Mouse (Mus musculus) CH12.LX (cell line): ENCODE data around the gene Gse1. TPM values are rescaled to one million over a fixed set of nuclear protein-coding genes. Genes with fewer than 3 reads are reported as not detected.

Source experiments
- DNase-seq: peaks from one replicate; pipeline ENCODE4 v3.0.0-alpha.2; 2013; ENCODE audit errors: extremely low read depth
- H3K27ac ChIP-seq: 2 replicates; pipeline ENCODE4 v1.5.1; 2012; ENCODE audit warnings: low read depth, mild to moderate bottlenecking, control low read depth, moderate library complexity; ENCODE audit not compliant: insufficient read depth
- H3K27me3 ChIP-seq: replicated peaks from 2 replicates; pipeline ENCODE3; 2012; ENCODE audit warnings: inconsistent platforms
- H3K36me3 ChIP-seq, 2 experiments: replicated peaks in 1 of 2; 2 replicates each; pipeline versions ENCODE3 to v1.6.1; 2012; ENCODE audit warnings: inconsistent platforms in 1 of 2, low read length in 1 of 2, mild to moderate bottlenecking in 1 of 2, mixed read lengths in 1 of 2, moderate library complexity in 1 of 2; ENCODE audit not compliant: control insufficient read depth in 1 of 2, insufficient read depth in 1 of 2
- H3K4me1 ChIP-seq, 2 experiments: 2 replicates each; pipeline ENCODE4 v1.6.1; 2012; ENCODE audit warnings: inconsistent platforms in 1 of 2, moderate library complexity in 1 of 2; ENCODE audit not compliant: insufficient read depth in 2 of 2, control insufficient read depth in 1 of 2
- H3K4me2 ChIP-seq: 2 replicates; pipeline ENCODE4 v1.6.1; 2012; ENCODE audit warnings: low read depth, mild to moderate bottlenecking, control low read depth; ENCODE audit not compliant: poor library complexity, insufficient read depth, severe bottlenecking
- H3K4me3 ChIP-seq, 3 experiments: fragments of 150-350 bp in 1 of 3; sonication (generic) in 1 of 3; replicated peaks in 1 of 3; 2 replicates each; pipeline versions ENCODE3 to v1.5.1; 2011 to 2012; ENCODE audit warnings: low read depth in 2 of 3, low read length in 2 of 3, mild to moderate bottlenecking in 2 of 3, moderate library complexity in 2 of 3, control low read depth in 1 of 3, improper control_type of control experiment in 1 of 3, inconsistent platforms in 1 of 3, mixed read lengths in 1 of 3; ENCODE audit not compliant: poor library complexity in 1 of 3
- H3K79me2 ChIP-seq: replicated peaks from 2 replicates; pipeline ENCODE4 v1.6.1; 2012; ENCODE audit warnings: mild to moderate bottlenecking, moderate library complexity; ENCODE audit not compliant: control insufficient read depth, poor library complexity, insufficient read depth, severe bottlenecking; ENCODE audit errors: extremely low read depth
- H3K9ac ChIP-seq: 2 replicates; pipeline ENCODE4 v1.6.1; 2012; ENCODE audit warnings: low read depth, mild to moderate bottlenecking, control low read depth, moderate library complexity; ENCODE audit not compliant: insufficient read depth
- H3K9me3 ChIP-seq: replicated peaks from 2 replicates; pipeline ENCODE3; 2012; ENCODE audit warnings: low read length, inconsistent platforms, mixed read lengths
- BHLHE40 ChIP-seq: IDR thresholded peaks from 2 replicates; pipeline ENCODE4 v1.6.1; 2011; ENCODE audit warnings: mild to moderate bottlenecking, low read depth, low read length, improper control_type of control experiment
- CHD2 ChIP-seq: IDR thresholded peaks from 2 replicates; pipeline ENCODE4 v1.6.1; 2011; ENCODE audit warnings: low read length, improper control_type of control experiment
- CTCF ChIP-seq, 2 experiments: IDR thresholded peaks in 1 of 2; conservative IDR thresholded peaks in 1 of 2; 2 replicates each; pipeline ENCODE4 v1.5.1; 2011 to 2012; ENCODE audit warnings: low read depth in 2 of 2, low read length in 2 of 2, improper control_type of control experiment in 1 of 2, inconsistent platforms in 1 of 2, mild to moderate bottlenecking in 1 of 2, moderate library complexity in 1 of 2
- E2F4 ChIP-seq: IDR thresholded peaks from 2 replicates; pipeline ENCODE4 v1.6.1; 2011; ENCODE audit warnings: low read depth, low read length, improper control_type of control experiment; ENCODE audit not compliant: insufficient replicate concordance
- EP300 ChIP-seq: IDR thresholded peaks from 2 replicates; pipeline ENCODE4 v1.6.1; 2011; ENCODE audit warnings: low read length, improper control_type of control experiment
- ETS1 ChIP-seq: conservative IDR thresholded peaks from 2 replicates; pipeline ENCODE4 v1.6.1; 2012; ENCODE audit warnings: low read depth, mild to moderate bottlenecking, inconsistent platforms, low read length, improper control_type of control experiment, moderate library complexity
- IRF4 ChIP-seq: IDR thresholded peaks from 2 replicates; pipeline ENCODE4 v1.6.1; 2014; ENCODE audit warnings: low read depth, mild to moderate bottlenecking, inconsistent platforms, low read length, improper control_type of control experiment
- JUN ChIP-seq: IDR thresholded peaks from 2 replicates; pipeline ENCODE4 v1.6.1; 2011; ENCODE audit warnings: low read depth, mild to moderate bottlenecking, low read length, improper control_type of control experiment, moderate library complexity; ENCODE audit not compliant: insufficient read depth
- MAFK ChIP-seq: IDR thresholded peaks from 2 replicates; pipeline ENCODE4 v1.6.1; 2011; ENCODE audit warnings: low read length, improper control_type of control experiment; ENCODE audit not compliant: insufficient replicate concordance
- MEF2A ChIP-seq: IDR thresholded peaks from 2 replicates; pipeline ENCODE4 v1.6.1; 2014; ENCODE audit warnings: low read depth, mild to moderate bottlenecking, inconsistent platforms, low read length, improper control_type of control experiment, borderline replicate concordance
- MXI1 ChIP-seq: IDR thresholded peaks from 2 replicates; pipeline ENCODE4 v1.6.1; 2011; ENCODE audit warnings: mild to moderate bottlenecking, low read depth, low read length, improper control_type of control experiment
- NELFE ChIP-seq: IDR thresholded peaks from 2 replicates; pipeline ENCODE4 v1.6.1; 2011; ENCODE audit warnings: low read depth, low read length, improper control_type of control experiment
- NRF1 ChIP-seq: IDR thresholded peaks from 2 replicates; pipeline ENCODE4 v1.6.1; 2014; ENCODE audit warnings: low read depth, mild to moderate bottlenecking, inconsistent platforms, low read length, improper control_type of control experiment, moderate library complexity
- POLR2AphosphoS2 ChIP-seq: IDR thresholded peaks from 2 replicates; pipeline ENCODE4 v1.6.1; 2011; ENCODE audit warnings: low read depth, low read length, improper control_type of control experiment
- RCOR1 ChIP-seq: conservative IDR thresholded peaks from 2 replicates; pipeline ENCODE4 v1.6.1; 2012; ENCODE audit warnings: low read depth, mild to moderate bottlenecking, inconsistent platforms, low read length, improper control_type of control experiment
- SIN3A ChIP-seq: IDR thresholded peaks from 2 replicates; pipeline ENCODE4 v1.6.1; 2012; ENCODE audit warnings: low read length, improper control_type of control experiment, inconsistent platforms
- SMC3 ChIP-seq: IDR thresholded peaks from 2 replicates; pipeline ENCODE4 v1.6.1; 2011; ENCODE audit warnings: low read depth, low read length, improper control_type of control experiment
- TBP ChIP-seq: conservative IDR thresholded peaks from 2 replicates; pipeline ENCODE4 v1.6.1; 2011; ENCODE audit warnings: low read depth, low read length, improper control_type of control experiment
- ZC3H11A ChIP-seq: IDR thresholded peaks from 2 replicates; pipeline ENCODE4 v1.6.1; 2012; ENCODE audit warnings: low read depth, mild to moderate bottlenecking, inconsistent platforms, low read length, improper control_type of control experiment
- ZKSCAN1 ChIP-seq: IDR thresholded peaks from 2 replicates; pipeline ENCODE4 v1.6.1; 2012; ENCODE audit warnings: low read depth, inconsistent platforms, low read length, improper control_type of control experiment, borderline replicate concordance
- ZMIZ1 ChIP-seq: IDR thresholded peaks from 2 replicates; pipeline ENCODE4 v1.6.1; 2012; ENCODE audit warnings: low read depth, mild to moderate bottlenecking, inconsistent platforms, low read length, improper control_type of control experiment
- ZNF384 ChIP-seq: IDR thresholded peaks from 2 replicates; pipeline ENCODE4 v1.6.1; 2012; ENCODE audit warnings: low read depth, low read length, improper control_type of control experiment, inconsistent platforms
- dilution Hi-C: fragments of 300-500 bp; cut with MboI; formaldehyde crosslinking; loops from 2 replicates; pipeline ENCODE4 v1.14.3; 2020; ENCODE audit warnings: low sequenced_read_pairs; ENCODE audit not compliant: extremely low pct_unique_long_range_greater_than_20kb, extremely low pct_ligation_motif_present
- in situ Hi-C: fragments of 300-500 bp; cut with MboI; formaldehyde crosslinking; loops from 3 replicates; pipeline ENCODE4 v1.14.3; 2019; ENCODE audit warnings: low sequenced_read_pairs, low pct_ligation_motif_present, low pct_unique_long_range_greater_than_20kb, mixed read lengths
- polyA plus RNA-seq: library from polyadenylated mRNA; unstranded; fragments of >175 nt; gene quantifications from 2 replicates; pipeline ENCODE4 v1.2.1, GENCODE M21; 2012; ENCODE audit warnings: low read depth; ENCODE audit not compliant: insufficient read length
- total RNA-seq, 2 experiments: library from RNA; depleted of rRNA; stranded (reverse); fragments of 300-350 nt in 1 of 2; fragments of >200 nt in 1 of 2; gene quantifications; 2 replicates each; pipeline ENCODE4 v1.2.3; 2012 to 2014

Gene Gse1
- total and polyA plus RNA-seq, 3 experiments, result 1.3 to 9.8 (median 8.5) TPM

DNA sequence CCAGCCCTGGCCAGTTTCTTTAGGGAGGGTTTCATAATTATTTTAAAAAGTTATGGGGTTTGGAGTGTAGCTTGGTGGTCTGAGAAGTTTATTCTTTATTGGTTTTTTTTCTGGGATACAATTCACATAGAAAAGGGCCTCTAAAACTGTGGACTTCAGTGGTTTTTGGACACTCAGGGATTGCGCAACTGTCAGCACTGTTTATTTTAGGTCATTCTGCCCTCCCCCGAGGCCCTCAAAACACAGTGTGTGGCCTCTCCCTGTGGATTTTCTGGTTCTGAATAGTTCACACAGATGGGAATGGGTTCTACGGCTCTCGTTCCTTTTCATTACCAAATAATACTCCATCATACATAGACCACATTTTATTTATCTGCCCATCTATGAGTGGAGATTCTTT, 15.0 kb downstream of the Gse1 start:
- Histone ChIP-seq H3K4me2 (no peak overlapping the region), H3K4me1 (no peaks in the 10 kb centered on the region; a peak in 1 of 4 replicates), H3K36me3 (peaks cover 0 to 23% of the 10 kb centered on the region in 2 experiments), H3K9me3 (peaks cover 16% of the 10 kb centered on the region), H3K9ac (no peak overlapping the region), H3K79me2 (no peaks in the 10 kb centered on the region), H3K27me3 (no peaks in the 10 kb centered on the region), H3K27ac (no peak overlapping the region), H3K4me3 (no peak overlapping the region)
- in situ Hi-C loops, result no loop called here
- no peak for TF ChIP-seq BHLHE40
- no peak for TF ChIP-seq RCOR1
- no peak for TF ChIP-seq ZC3H11A
- no peak for TF ChIP-seq EP300
- TF ChIP-seq ZMIZ1, result no peak
- no peak for TF ChIP-seq SMC3
- TF ChIP-seq E2F4, result no peak
- TF ChIP-seq CHD2, result no peak
- no peak for TF ChIP-seq NRF1
- TF ChIP-seq ZKSCAN1, result no peak
- TF ChIP-seq ETS1, result no peak
- no peak for TF ChIP-seq JUN
- TF ChIP-seq MEF2A, result no peak
- no peak for TF ChIP-seq ZNF384
- TF ChIP-seq SIN3A, result no peak
- no peak for DNase-seq
- dilution Hi-C loops, result no loop called here

DNA sequence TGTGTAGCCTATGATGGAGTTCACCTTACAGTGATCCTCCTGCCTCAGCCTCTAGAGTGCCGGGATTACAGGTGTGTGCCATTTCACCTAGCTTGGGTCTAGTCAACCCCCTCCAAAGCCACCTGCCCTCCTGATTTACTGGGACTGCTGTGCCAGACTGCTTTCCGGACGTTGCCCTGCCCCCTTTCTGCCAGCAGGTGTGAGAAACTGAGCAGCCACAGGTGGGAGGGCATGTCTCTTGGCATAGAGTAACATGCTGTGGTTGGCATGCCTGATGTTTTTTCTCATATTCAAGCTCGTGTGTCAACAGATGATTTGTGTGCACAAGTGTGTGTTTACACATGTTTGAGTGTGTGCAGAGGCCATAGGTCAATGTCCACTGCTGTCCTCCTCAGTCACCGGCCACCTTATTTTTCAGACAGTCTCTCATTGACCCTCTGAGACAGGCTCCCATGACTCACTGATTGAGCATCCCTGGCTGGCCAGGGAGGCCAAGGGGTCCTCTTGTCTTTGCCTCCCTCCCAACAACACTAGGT, 15.7 kb downstream of the Gse1 start:
- no peak for DNase-seq
- H3K36me3 ChIP-seq, result peaks cover 0 to 18% of the 10 kb centered on the region in 2 experiments
- dilution Hi-C loops (no loop called here), in situ Hi-C loops (no loop called here)
- H3K9ac ChIP-seq, result no peak overlapping the region
- no peaks in the 10 kb centered on the region for H3K79me2 ChIP-seq
- TF ChIP-seq IRF4, result no peak
- no peak for TF ChIP-seq ZMIZ1
- TF ChIP-seq ETS1, result no peak
- TF ChIP-seq MAFK, result no peak
- TF ChIP-seq MXI1, result no peak
- no peak for TF ChIP-seq NRF1
- no peak for TF ChIP-seq BHLHE40
- TF ChIP-seq TBP, result no peak
- TF ChIP-seq POLR2AphosphoS2, result no peak
- TF ChIP-seq NELFE, result no peak
- no peak for TF ChIP-seq CTCF (conservative IDR thresholded peaks at IDR 0.05 in 1 of 2, IDR thresholded peaks at IDR 0.05 in 1 of 2; ENCODE audit: low read depth in 2 of 2, low read length in 2 of 2)
- no peak overlapping the region for H3K4me2 ChIP-seq
- peaks cover 10% of the 10 kb centered on the region for H3K9me3 ChIP-seq
- no peaks in the 10 kb centered on the region for H3K27me3 ChIP-seq
- H3K4me3 ChIP-seq, result no peak overlapping the region
- H3K4me1 ChIP-seq, result no peaks in the 10 kb centered on the region; a peak in 1 of 4 replicates
- no peak overlapping the region for H3K27ac ChIP-seq
